Mouse (Mus musculus) CH12.LX (cell line): Measurements from ENCODE around the gene Bmp6. TPM values are rescaled to one million over a fixed set of nuclear protein-coding genes. Genes with fewer than 3 reads are reported as not detected.
A peak's percentile ranks its signal among the peaks of the same experiment; 100 is the strongest.

ENCODE experiments used
- DNase-seq: peaks from one replicate; pipeline ENCODE4 v3.0.0-alpha.2; 2013; ENCODE audit errors: extremely low read depth
- H3K27ac ChIP-seq: 2 replicates; pipeline ENCODE4 v1.5.1; 2012; ENCODE audit warnings: low read depth, mild to moderate bottlenecking, control low read depth, moderate library complexity; ENCODE audit not compliant: insufficient read depth
- H3K27me3 ChIP-seq: replicated peaks from 2 replicates; pipeline ENCODE3; 2012; ENCODE audit warnings: inconsistent platforms
- H3K36me3 ChIP-seq, 2 experiments: replicated peaks in 1 of 2; 2 replicates each; pipeline versions ENCODE3 to v1.6.1; 2012; ENCODE audit warnings: inconsistent platforms in 1 of 2, low read length in 1 of 2, mild to moderate bottlenecking in 1 of 2, mixed read lengths in 1 of 2, moderate library complexity in 1 of 2; ENCODE audit not compliant: control insufficient read depth in 1 of 2, insufficient read depth in 1 of 2
- H3K4me1 ChIP-seq, 2 experiments: 2 replicates each; pipeline ENCODE4 v1.6.1; 2012; ENCODE audit warnings: inconsistent platforms in 1 of 2, moderate library complexity in 1 of 2; ENCODE audit not compliant: insufficient read depth in 2 of 2, control insufficient read depth in 1 of 2
- H3K4me2 ChIP-seq: 2 replicates; pipeline ENCODE4 v1.6.1; 2012; ENCODE audit warnings: low read depth, mild to moderate bottlenecking, control low read depth; ENCODE audit not compliant: poor library complexity, insufficient read depth, severe bottlenecking
- H3K4me3 ChIP-seq, 3 experiments: fragments of 150-350 bp in 1 of 3; sonication (generic) in 1 of 3; replicated peaks in 1 of 3; 2 replicates each; pipeline versions ENCODE3 to v1.5.1; 2011 to 2012; ENCODE audit warnings: low read depth in 2 of 3, low read length in 2 of 3, mild to moderate bottlenecking in 2 of 3, moderate library complexity in 2 of 3, control low read depth in 1 of 3, improper control_type of control experiment in 1 of 3, inconsistent platforms in 1 of 3, mixed read lengths in 1 of 3; ENCODE audit not compliant: poor library complexity in 1 of 3
- H3K79me2 ChIP-seq: replicated peaks from 2 replicates; pipeline ENCODE4 v1.6.1; 2012; ENCODE audit warnings: mild to moderate bottlenecking, moderate library complexity; ENCODE audit not compliant: control insufficient read depth, poor library complexity, insufficient read depth, severe bottlenecking; ENCODE audit errors: extremely low read depth
- H3K9ac ChIP-seq: 2 replicates; pipeline ENCODE4 v1.6.1; 2012; ENCODE audit warnings: low read depth, mild to moderate bottlenecking, control low read depth, moderate library complexity; ENCODE audit not compliant: insufficient read depth
- H3K9me3 ChIP-seq: replicated peaks from 2 replicates; pipeline ENCODE3; 2012; ENCODE audit warnings: low read length, inconsistent platforms, mixed read lengths
- BHLHE40 ChIP-seq: IDR thresholded peaks from 2 replicates; pipeline ENCODE4 v1.6.1; 2011; ENCODE audit warnings: mild to moderate bottlenecking, low read depth, low read length, improper control_type of control experiment
- CHD1 ChIP-seq: IDR thresholded peaks from 2 replicates; pipeline ENCODE4 v1.6.1; 2012; ENCODE audit warnings: low read depth, low read length, improper control_type of control experiment, inconsistent platforms
- E2F4 ChIP-seq: IDR thresholded peaks from 2 replicates; pipeline ENCODE4 v1.6.1; 2011; ENCODE audit warnings: low read depth, low read length, improper control_type of control experiment; ENCODE audit not compliant: insufficient replicate concordance
- EP300 ChIP-seq: IDR thresholded peaks from 2 replicates; pipeline ENCODE4 v1.6.1; 2011; ENCODE audit warnings: low read length, improper control_type of control experiment
- ETS1 ChIP-seq: conservative IDR thresholded peaks from 2 replicates; pipeline ENCODE4 v1.6.1; 2012; ENCODE audit warnings: low read depth, mild to moderate bottlenecking, inconsistent platforms, low read length, improper control_type of control experiment, moderate library complexity
- GABPA ChIP-seq: IDR thresholded peaks from 2 replicates; pipeline ENCODE4 v1.6.1; 2012; ENCODE audit warnings: low read depth, low read length, improper control_type of control experiment, inconsistent platforms; ENCODE audit not compliant: insufficient replicate concordance
- HCFC1 ChIP-seq: IDR thresholded peaks from 2 replicates; pipeline ENCODE4 v1.6.1; 2012; ENCODE audit warnings: low read depth, mild to moderate bottlenecking, inconsistent platforms, low read length, improper control_type of control experiment
- JUND ChIP-seq: conservative IDR thresholded peaks from 2 replicates; pipeline ENCODE4 v1.6.1; 2011; ENCODE audit warnings: low read depth, low read length, improper control_type of control experiment
- MAX ChIP-seq: IDR thresholded peaks from 2 replicates; pipeline ENCODE4 v1.6.1; 2011; ENCODE audit warnings: low read length, improper control_type of control experiment
- MEF2A ChIP-seq: IDR thresholded peaks from 2 replicates; pipeline ENCODE4 v1.6.1; 2014; ENCODE audit warnings: low read depth, mild to moderate bottlenecking, inconsistent platforms, low read length, improper control_type of control experiment, borderline replicate concordance
- MXI1 ChIP-seq: IDR thresholded peaks from 2 replicates; pipeline ENCODE4 v1.6.1; 2011; ENCODE audit warnings: mild to moderate bottlenecking, low read depth, low read length, improper control_type of control experiment
- NELFE ChIP-seq: IDR thresholded peaks from 2 replicates; pipeline ENCODE4 v1.6.1; 2011; ENCODE audit warnings: low read depth, low read length, improper control_type of control experiment
- NRF1 ChIP-seq: IDR thresholded peaks from 2 replicates; pipeline ENCODE4 v1.6.1; 2014; ENCODE audit warnings: low read depth, mild to moderate bottlenecking, inconsistent platforms, low read length, improper control_type of control experiment, moderate library complexity
- PAX5 ChIP-seq: IDR thresholded peaks from 2 replicates; pipeline ENCODE4 v1.6.1; 2012; ENCODE audit warnings: low read length, inconsistent platforms, mixed read lengths
- POLR2A ChIP-seq: IDR thresholded peaks from 2 replicates; pipeline ENCODE4 v1.6.1; 2011; ENCODE audit warnings: low read depth, mild to moderate bottlenecking, improper control_type of control experiment, low read length
- POLR2AphosphoS2 ChIP-seq: IDR thresholded peaks from 2 replicates; pipeline ENCODE4 v1.6.1; 2011; ENCODE audit warnings: low read depth, low read length, improper control_type of control experiment
- SIN3A ChIP-seq: IDR thresholded peaks from 2 replicates; pipeline ENCODE4 v1.6.1; 2012; ENCODE audit warnings: low read length, improper control_type of control experiment, inconsistent platforms
- TCF12 ChIP-seq: IDR thresholded peaks from 2 replicates; pipeline ENCODE4 v1.6.1; 2014; ENCODE audit warnings: low read depth, mild to moderate bottlenecking, inconsistent platforms, low read length, improper control_type of control experiment
- USF1 ChIP-seq: IDR thresholded peaks from 2 replicates; pipeline ENCODE4 v1.6.1; 2014; ENCODE audit warnings: low read depth, mild to moderate bottlenecking, inconsistent platforms, low read length, improper control_type of control experiment
- ZC3H11A ChIP-seq: IDR thresholded peaks from 2 replicates; pipeline ENCODE4 v1.6.1; 2012; ENCODE audit warnings: low read depth, mild to moderate bottlenecking, inconsistent platforms, low read length, improper control_type of control experiment
- ZNF384 ChIP-seq: IDR thresholded peaks from 2 replicates; pipeline ENCODE4 v1.6.1; 2012; ENCODE audit warnings: low read depth, low read length, improper control_type of control experiment, inconsistent platforms
- dilution Hi-C: fragments of 300-500 bp; cut with MboI; formaldehyde crosslinking; loops from 2 replicates; pipeline ENCODE4 v1.14.3; 2020; ENCODE audit warnings: low sequenced_read_pairs; ENCODE audit not compliant: extremely low pct_unique_long_range_greater_than_20kb, extremely low pct_ligation_motif_present
- in situ Hi-C: fragments of 300-500 bp; cut with MboI; formaldehyde crosslinking; loops from 3 replicates; pipeline ENCODE4 v1.14.3; 2019; ENCODE audit warnings: low sequenced_read_pairs, low pct_ligation_motif_present, low pct_unique_long_range_greater_than_20kb, mixed read lengths
- polyA plus RNA-seq: library from polyadenylated mRNA; unstranded; fragments of >175 nt; gene quantifications from 2 replicates; pipeline ENCODE4 v1.2.1, GENCODE M21; 2012; ENCODE audit warnings: low read depth; ENCODE audit not compliant: insufficient read length
- total RNA-seq, 2 experiments: library from RNA; depleted of rRNA; stranded (reverse); fragments of 300-350 nt in 1 of 2; fragments of >200 nt in 1 of 2; gene quantifications; 2 replicates each; pipeline ENCODE4 v1.2.3; 2012 to 2014

The Bmp6 gene
- total and polyA plus RNA-seq, 3 experiments, result 0.16 to 3.5 (median 0.77) TPM

DNA sequence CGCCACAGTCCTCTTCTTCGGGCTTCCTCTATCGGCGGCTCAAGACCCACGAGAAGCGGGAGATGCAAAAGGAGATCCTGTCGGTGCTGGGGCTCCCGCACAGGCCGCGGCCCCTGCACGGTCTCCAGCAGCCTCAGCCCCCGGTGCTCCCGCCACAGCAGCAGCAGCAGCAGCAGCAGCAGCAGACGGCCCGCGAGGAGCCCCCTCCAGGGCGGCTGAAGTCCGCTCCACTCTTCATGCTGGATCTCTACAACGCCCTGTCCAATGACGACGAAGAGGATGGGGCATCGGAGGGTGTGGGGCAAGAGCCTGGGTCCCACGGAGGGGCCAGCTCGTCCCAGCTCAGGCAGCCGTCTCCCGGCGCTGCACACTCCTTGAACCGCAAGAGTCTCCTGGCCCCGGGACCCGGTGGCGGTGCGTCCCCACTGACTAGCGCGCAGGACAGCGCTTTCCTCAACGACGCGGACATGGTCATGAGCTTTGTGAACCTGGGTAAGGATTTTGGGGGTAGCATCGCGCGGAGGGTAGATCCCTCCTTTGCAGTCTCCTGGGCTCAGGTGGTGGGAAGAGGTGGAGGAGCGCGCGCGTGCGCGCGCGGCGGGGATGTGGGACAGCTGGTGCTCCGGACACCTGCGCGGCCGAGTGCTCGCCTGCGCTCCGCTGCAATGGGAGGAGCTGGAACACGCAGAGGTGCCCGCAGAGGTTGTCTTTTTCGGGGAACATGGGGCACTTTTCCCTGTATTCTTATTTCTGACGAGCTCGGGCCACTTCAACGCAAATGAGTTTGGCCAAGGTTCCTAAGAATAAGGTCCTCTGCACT lies 1.4 kb downstream of the Bmp6 start:
- in situ Hi-C loops (loop anchor here (25.0 kb wide), 1 partner anchor 241 kb away; no protein-coding TSS in a partner anchor), dilution Hi-C loops (no loop called here)
- peaks cover 22% of the 10 kb centered on the region for H3K9me3 ChIP-seq
- no peaks in the 10 kb centered on the region for H3K27me3 ChIP-seq
- DNase-seq, result no peak
- H3K4me1 ChIP-seq, result peaks cover 7 to 21% of the 10 kb centered on the region in 2 experiments
- TF ChIP-seq HCFC1 (no peak), POLR2AphosphoS2 (no peak), NRF1 (peak; percentile 70)
- no peak overlapping the region for H3K27ac ChIP-seq
- peaks cover 0 to 7% of the 10 kb centered on the region in 2 experiments for H3K36me3 ChIP-seq
- peak overlapping the region; percentile 80 for H3K4me2 ChIP-seq
- H3K9ac ChIP-seq, result peak overlapping the region; percentile 2; the same call in 1 of the 2 replicates
- peak overlapping the region in 2 of 3 experiments; percentile 28 to 58 for H3K4me3 ChIP-seq
- H3K79me2 ChIP-seq, result no peaks in the 10 kb centered on the region

GRCm38 (mm10) chr13:38347021-38347774 lies 2.3 kb downstream of the Bmp6 start:
- Histone ChIP-seq H3K9me3 (peaks cover 22% of the 10 kb centered on the region), H3K9ac (no peak overlapping the region), H3K27me3 (no peaks in the 10 kb centered on the region), H3K4me1 (peaks cover 7 to 24% of the 10 kb centered on the region in 2 experiments), H3K4me3 (peak overlapping the region in 2 of 3 experiments; percentile 28 to 58), H3K4me2 (peak overlapping the region; percentile 80), H3K27ac (no peak overlapping the region; the same call in 1 of the 2 replicates), H3K36me3 (peaks cover 0 to 7% of the 10 kb centered on the region in 2 experiments), H3K79me2 (no peaks in the 10 kb centered on the region)
- in situ Hi-C loops, result loop anchor here (25.0 kb wide), 1 partner anchor 240 kb away; no protein-coding TSS in a partner anchor
- no peak for DNase-seq
- TF ChIP-seq MXI1 (peak; percentile 33; the same call in 1 of the 2 replicates), TCF12 (peak; percentile 27; the same call in 1 of the 2 replicates), MEF2A (peak; percentile 21; the same call in 1 of the 2 replicates), HCFC1 (no peak; the same call in 1 of the 2 replicates), MAX (no peak), SIN3A (peak; percentile 43; the same call in 1 of the 2 replicates)
- dilution Hi-C loops, result no loop called here

DNA sequence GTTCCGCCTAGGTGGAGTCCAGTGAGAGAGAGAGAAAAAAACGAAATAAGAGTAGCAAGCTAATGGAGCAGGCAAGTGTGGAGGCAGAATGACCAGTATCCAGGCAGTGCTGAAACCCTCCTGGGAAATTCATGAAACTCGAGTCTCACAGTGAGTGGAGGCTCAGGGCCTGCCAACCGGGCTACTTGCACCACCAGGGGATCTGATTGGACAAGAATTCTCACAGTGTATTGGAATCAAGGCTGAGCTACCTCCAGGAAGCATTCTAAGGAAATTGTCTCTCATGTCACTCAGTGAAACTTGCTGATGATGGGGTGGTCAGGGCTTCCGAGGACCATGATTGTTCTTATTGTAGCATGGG lies 2.8 kb downstream of the Bmp6 start:
- DNase-seq, result no peak
- Histone ChIP-seq H3K4me3 (no peak overlapping the region), H3K79me2 (no peaks in the 10 kb centered on the region), H3K27ac (no peak overlapping the region; the same call in 1 of the 2 replicates), H3K36me3 (peaks cover 0 to 7% of the 10 kb centered on the region in 2 experiments), H3K4me2 (peak overlapping the region; percentile 39; the same call in 1 of the 2 replicates), H3K9ac (peak overlapping the region; percentile 30; the same call in 1 of the 2 replicates), H3K4me1 (peaks cover 6 to 20% of the 10 kb centered on the region in 2 experiments), H3K27me3 (no peaks in the 10 kb centered on the region), H3K9me3 (peaks cover 22% of the 10 kb centered on the region)
- in situ Hi-C loops (loop anchor here (25.0 kb wide), 1 partner anchor 240 kb away; no protein-coding TSS in a partner anchor), dilution Hi-C loops (no loop called here)
- TF ChIP-seq USF1 (no peak), SIN3A (no peak), GABPA (no peak), EP300 (no peak), JUND (no peak), PAX5 (no peak), ETS1 (no peak), TCF12 (no peak), HCFC1 (no peak), BHLHE40 (no peak), ZC3H11A (no peak), POLR2AphosphoS2 (no peak), POLR2A (no peak), NELFE (no peak), CHD1 (no peak), MXI1 (no peak), ZNF384 (no peak), E2F4 (no peak)
